Mouse (Mus musculus): ENCODE measurements around the gene Entpd1. TPM values are rescaled to one million over a fixed set of nuclear protein-coding genes. Genes with fewer than 3 reads are reported as not detected.
A peak's percentile ranks its signal among the peaks of the same experiment; 100 is the strongest.

Gene Entpd1
- polyA plus RNA-seq, 1 experiment = 41.2 TPM

DNA sequence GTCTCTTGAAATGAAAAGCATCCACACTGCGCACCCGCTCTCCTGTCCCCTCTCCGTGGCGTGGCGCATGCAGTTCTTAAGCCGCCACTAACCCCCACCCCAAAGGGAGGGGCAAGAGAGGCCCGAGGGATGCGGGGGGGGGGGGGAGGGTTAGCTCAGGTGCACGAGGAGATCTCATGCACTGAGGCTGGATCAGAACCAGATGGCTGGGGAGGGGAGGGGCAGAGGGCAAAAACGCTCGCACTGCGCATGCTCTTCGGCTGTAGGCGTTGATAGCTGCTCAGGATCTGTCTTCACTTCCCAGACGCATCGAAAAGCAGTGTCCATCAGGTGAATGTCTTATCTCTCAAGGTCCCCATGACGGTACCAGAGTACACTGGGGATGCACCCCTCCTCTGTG is 136.4 kb downstream of the Entpd1 start, which contains the start of gene Cc2d2b:
Gene Cc2d2b (plus strand): TSS at position 195 of the 400 bp plus-strand sequence.
- Histone ChIP-seq H3K4me1 (ENCODE audit: control insufficient read depth, insufficient read depth, low read length) (no peaks in the 10 kb centered on the region), H3K4me3 (replicated peaks; ENCODE audit: extremely low read depth, low read depth, low read length) (no peak within 1 kb of the TSS)
- no peak for DNase-seq
- 65% methylated on average over 17 of the region's 17 CpGs for WGBS
- TF ChIP-seq POLR2A (IDR thresholded peaks at IDR 0.05; ENCODE audit: borderline replicate concordance, extremely low read depth, low read depth, low read length) = no peak
- no peak for TF ChIP-seq CTCF (IDR thresholded peaks at IDR 0.05; ENCODE audit: insufficient read depth, low read length)

DNA sequence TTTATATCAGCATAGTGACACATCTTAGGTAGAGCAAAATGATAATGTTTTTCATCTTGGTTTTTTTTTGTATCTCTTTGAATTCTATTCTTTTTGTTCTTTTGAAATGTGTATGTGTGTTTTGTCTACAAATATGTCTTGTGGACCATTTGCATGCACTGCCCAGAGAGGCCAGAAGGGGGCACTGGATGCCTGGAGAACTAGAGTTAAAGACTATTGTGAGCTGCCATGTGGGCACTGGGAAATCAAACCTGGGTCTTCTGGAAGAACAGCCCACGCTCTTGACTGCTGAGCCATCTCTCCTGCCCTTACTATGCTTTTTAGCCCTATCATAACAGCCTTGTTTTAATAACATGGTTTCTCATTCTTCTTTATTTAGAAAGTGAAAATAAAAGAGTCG is 142.1 kb downstream of the Entpd1 start:
- DNase-seq = peak; percentile 70
- TF ChIP-seq POLR2A (IDR thresholded peaks at IDR 0.05; ENCODE audit: borderline replicate concordance, extremely low read depth, low read depth, low read length) (no peak), CTCF (IDR thresholded peaks at IDR 0.05; ENCODE audit: insufficient read depth, low read length) (peak; percentile 81)
- H3K4me3 ChIP-seq (replicated peaks; ENCODE audit: extremely low read depth, low read depth, low read length) = peak overlapping the region; percentile 9
- H3K4me1 ChIP-seq (ENCODE audit: control insufficient read depth, insufficient read depth, low read length) = no peaks in the 10 kb centered on the region
- 81% methylated on average over 2 of the region's 2 CpGs for WGBS

DNA sequence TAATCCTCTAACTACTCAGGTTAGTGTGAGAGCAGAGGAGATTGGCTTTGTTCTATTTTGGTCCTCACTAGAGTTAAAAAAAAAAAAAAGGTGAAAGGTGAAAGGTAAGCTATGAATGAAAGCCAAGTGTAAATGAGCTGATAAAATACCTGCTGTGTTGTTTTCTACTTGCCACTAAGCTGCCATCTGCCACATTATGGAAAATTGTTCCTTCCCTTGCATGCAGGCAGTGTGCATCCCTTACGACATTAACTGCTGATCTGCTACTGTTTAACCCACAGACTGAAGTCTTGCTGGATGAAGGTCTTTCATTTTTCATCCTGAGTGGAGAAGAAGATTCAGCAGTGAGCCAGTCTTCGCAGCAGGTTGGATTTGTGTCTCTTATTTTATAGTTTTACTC is 147.9 kb downstream of the Entpd1 start:
- WGBS = 90% methylated on average over 2 of the region's 2 CpGs
- no peak for TF ChIP-seq POLR2A (IDR thresholded peaks at IDR 0.05; ENCODE audit: borderline replicate concordance, extremely low read depth, low read depth, low read length)
- no peak for TF ChIP-seq CTCF (IDR thresholded peaks at IDR 0.05; ENCODE audit: insufficient read depth, low read length)
- DNase-seq = no peak
- H3K4me1 ChIP-seq (ENCODE audit: control insufficient read depth, insufficient read depth, low read length) = no peaks in the 10 kb centered on the region
- no peak overlapping the region for H3K4me3 ChIP-seq (replicated peaks; ENCODE audit: extremely low read depth, low read depth, low read length)

DNA sequence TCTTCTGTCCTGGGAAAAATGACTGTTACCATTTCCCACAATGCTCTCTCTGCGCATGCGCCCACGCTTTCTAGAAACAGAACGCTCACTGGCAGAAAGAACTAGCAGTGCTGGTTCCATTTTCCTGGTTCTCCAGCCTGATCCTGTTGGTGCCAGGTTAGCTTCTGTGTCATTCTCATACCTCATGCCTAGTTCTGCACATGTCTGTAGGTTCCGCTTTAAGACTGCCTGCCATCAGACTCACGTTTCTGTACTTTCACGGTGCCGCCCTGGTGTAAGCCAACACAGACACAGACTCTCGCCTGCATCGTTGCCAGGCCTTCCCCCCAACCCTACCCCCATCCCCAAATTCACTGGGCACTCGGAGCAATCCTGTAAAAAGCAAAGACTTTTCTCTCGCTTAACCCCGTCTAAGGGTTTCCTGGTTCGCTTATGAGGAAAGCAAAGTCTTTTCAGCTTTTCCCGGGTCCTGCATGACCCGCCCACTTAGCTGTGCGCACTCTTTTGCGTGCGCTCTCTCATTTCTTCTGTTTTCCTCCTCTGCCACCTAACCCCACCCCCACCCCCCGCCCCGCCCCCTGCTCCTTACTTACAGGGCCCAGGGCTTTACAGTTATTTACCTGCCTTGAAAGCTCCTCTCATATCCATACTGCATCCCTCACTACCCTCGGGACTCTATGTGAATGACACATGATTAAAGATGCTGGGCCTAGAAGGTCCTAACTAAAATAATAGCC is 150.0 kb downstream of the Entpd1 start:
- TF ChIP-seq CTCF (IDR thresholded peaks at IDR 0.05; ENCODE audit: insufficient read depth, low read length) (no peak), POLR2A (IDR thresholded peaks at IDR 0.05; ENCODE audit: borderline replicate concordance, extremely low read depth, low read depth, low read length) (no peak)
- Histone ChIP-seq H3K4me3 (replicated peaks; ENCODE audit: extremely low read depth, low read depth, low read length) (peak overlapping the region; percentile 54), H3K4me1 (ENCODE audit: control insufficient read depth, insufficient read depth, low read length) (no peaks in the 10 kb centered on the region; the same call in 1 of the 2 replicates)
- DNase-seq = no peak
- 33% methylated on average over 22 of the region's 22 CpGs for WGBS

DNA sequence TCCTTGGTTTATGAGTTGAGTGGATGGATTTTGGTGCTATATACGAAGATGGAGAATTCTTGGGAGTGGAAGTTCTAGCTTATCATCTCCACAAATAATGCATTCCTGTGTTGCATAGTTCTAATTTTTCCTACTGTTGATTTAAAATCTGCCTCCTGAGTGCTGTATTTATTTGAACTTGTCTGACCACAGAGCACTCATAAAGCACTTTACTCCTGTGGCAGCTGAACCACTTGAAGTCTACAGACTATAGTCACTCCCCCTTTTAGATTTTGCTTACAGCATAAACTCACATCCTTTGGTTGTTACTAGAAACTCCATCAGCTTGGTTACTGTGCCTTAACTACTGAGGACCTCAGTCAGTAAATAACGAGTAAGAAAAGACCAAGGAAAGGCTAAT is 155.0 kb downstream of the Entpd1 start:
- H3K4me3 ChIP-seq (replicated peaks; ENCODE audit: extremely low read depth, low read depth, low read length) = no peak overlapping the region
- 65% methylated on average over 2 of the region's 2 CpGs for WGBS
- TF ChIP-seq POLR2A (IDR thresholded peaks at IDR 0.05; ENCODE audit: borderline replicate concordance, extremely low read depth, low read depth, low read length) (no peak), CTCF (IDR thresholded peaks at IDR 0.05; ENCODE audit: insufficient read depth, low read length) (no peak)
- H3K4me1 ChIP-seq (ENCODE audit: control insufficient read depth, insufficient read depth, low read length) = no peaks in the 10 kb centered on the region; the same call in 1 of the 2 replicates
- no peak for DNase-seq

DNA sequence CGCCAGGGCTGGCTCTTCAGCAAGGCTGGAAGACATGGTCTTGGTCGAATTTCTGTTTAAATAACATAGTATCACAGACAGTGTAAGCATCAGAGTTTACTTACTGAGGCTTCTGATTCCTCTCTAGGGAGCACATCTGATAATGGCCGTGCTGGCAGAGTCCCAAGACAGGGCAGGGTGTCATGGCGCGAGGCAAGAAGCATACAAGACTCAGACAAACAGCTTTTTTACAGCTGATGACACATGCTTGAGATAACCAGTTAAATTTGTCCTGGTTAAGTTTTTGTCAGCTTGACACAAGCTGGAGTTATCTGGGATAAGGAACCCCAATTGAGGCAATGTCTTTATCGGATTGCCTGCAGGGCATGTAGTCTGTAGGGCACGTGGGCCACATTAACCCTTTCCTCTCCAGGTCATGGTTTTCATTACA is 157.2 kb downstream of the Entpd1 start:
- TF ChIP-seq POLR2A (IDR thresholded peaks at IDR 0.05; ENCODE audit: borderline replicate concordance, extremely low read depth, low read depth, low read length) (no peak), CTCF (IDR thresholded peaks at IDR 0.05; ENCODE audit: insufficient read depth, low read length) (no peak)
- DNase-seq = no peak
- 18% methylated on average over 7 of the region's 7 CpGs for WGBS

DNA sequence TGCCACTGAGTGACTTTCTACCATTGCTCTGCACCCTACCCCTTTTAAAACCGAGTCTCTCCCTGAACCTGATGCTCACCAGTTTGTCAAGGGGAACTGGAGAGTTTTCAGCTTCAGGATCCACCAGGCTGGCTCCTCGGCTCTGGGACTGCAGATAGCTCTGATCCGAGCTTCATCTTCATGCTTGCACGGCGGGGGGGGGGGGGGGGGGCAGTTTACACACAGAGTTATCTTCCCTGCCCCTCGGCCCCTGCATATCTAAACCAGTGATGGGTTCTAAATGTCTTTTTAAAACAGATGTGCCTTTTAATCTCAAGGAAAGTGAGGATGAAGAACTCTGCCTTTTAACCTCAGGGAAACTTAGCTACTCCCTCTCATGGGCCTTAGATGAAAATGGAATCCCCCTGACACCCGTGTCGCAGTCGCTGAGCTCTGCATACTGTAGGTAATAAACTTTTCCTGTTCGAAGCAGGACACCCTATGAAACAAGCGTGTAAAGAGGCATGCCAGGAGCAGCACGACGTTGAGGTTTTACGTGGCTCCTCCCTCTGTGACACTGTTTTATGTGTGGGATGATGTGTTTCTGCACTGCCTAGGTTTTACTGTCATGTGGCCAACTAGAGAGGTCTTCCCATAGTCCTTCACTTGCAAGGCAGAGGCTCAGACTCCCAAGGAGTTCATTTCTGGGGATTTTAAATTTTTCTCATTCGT is 176.0 kb downstream of the Entpd1 start:
- WGBS = 60% methylated on average over 15 of the region's 15 CpGs
- TF ChIP-seq CTCF (IDR thresholded peaks at IDR 0.05; ENCODE audit: insufficient read depth, low read length) (no peak), POLR2A (IDR thresholded peaks at IDR 0.05; ENCODE audit: borderline replicate concordance, extremely low read depth, low read depth, low read length) (no peak)

More for the DNA sequence above, 157.2 kb downstream of the Entpd1 start:
- Histone ChIP-seq H3K4me3 (replicated peaks; ENCODE audit: extremely low read depth, low read depth, low read length) (no peak overlapping the region), H3K4me1 (ENCODE audit: control insufficient read depth, insufficient read depth, low read length) (no peaks in the 10 kb centered on the region; the same call in 1 of the 2 replicates)

DNA sequence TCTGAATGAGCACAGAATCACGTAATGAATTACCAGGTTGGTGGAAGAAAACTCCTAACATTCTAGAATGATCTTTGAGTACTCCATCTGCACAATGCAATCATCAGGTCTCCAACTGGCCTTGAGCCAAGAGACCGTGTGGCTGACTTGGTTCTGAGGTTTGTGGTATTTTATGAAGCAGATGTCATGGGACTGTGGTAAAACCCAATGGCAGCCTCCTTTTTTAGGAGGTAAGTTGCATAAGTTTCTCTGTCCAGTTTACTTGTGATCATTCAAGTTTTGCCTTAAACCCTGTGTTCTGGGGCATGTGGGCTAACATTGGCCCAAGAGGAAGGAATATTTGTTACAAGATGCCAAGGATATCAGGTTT is 176.5 kb downstream of the Entpd1 start:
- 55% methylated on average over 2 of the region's 2 CpGs for WGBS

More for the DNA sequence above, 176.0 kb downstream of the Entpd1 start:
- Histone ChIP-seq H3K4me3 (replicated peaks; ENCODE audit: extremely low read depth, low read depth, low read length) (no peak overlapping the region), H3K4me1 (ENCODE audit: control insufficient read depth, insufficient read depth, low read length) (no peaks in the 10 kb centered on the region)
- DNase-seq = no peak

More for the DNA sequence above, 176.5 kb downstream of the Entpd1 start:
- no peak overlapping the region for H3K4me3 ChIP-seq (replicated peaks; ENCODE audit: extremely low read depth, low read depth, low read length)
- TF ChIP-seq POLR2A (IDR thresholded peaks at IDR 0.05; ENCODE audit: borderline replicate concordance, extremely low read depth, low read depth, low read length) (no peak), CTCF (IDR thresholded peaks at IDR 0.05; ENCODE audit: insufficient read depth, low read length) (no peak)
- H3K4me1 ChIP-seq (ENCODE audit: control insufficient read depth, insufficient read depth, low read length) = no peaks in the 10 kb centered on the region
- no peak for DNase-seq

Other genes with a start within 250 kb of the Entpd1 start
- 26.4 and 43.4 TPM in 2 replicates for gene Sorbs1, start 98.6 kb upstream of the Entpd1 start, polyA plus RNA-seq (2012; rRNA removed)
- 9.0 and 13.3 TPM in 2 replicates for gene Aldh18a1, start 23.9 kb upstream of the Entpd1 start, polyA plus RNA-seq (2012; rRNA removed)
- 12.1 and 12.8 TPM in 2 replicates for gene Tctn3, start 133 bp upstream of the Entpd1 start, polyA plus RNA-seq (2012; rRNA removed)
- 0.02 TPM in 1 of 2 replicates, not detected in the other for gene Cc2d2b, start 136.4 kb downstream of the Entpd1 start, polyA plus RNA-seq (2012; rRNA removed)
- 13.6 and 14.0 TPM in 2 replicates for gene Ccnj, start 218.9 kb downstream of the Entpd1 start, polyA plus RNA-seq (2012; rRNA removed)